Mouse (Mus musculus) spleen, embryonic (tissue): ENCODE measurements around the gene Dner.

ENCODE experiments used
- CTCF ChIA-PET: fragments of 350-600 bp; sonication (Branson Sonifier 250); formaldehyde crosslinking; loops from one replicate; lab custom pipeline; 2022; lab: Charles Lee

The Dner gene

DNA sequence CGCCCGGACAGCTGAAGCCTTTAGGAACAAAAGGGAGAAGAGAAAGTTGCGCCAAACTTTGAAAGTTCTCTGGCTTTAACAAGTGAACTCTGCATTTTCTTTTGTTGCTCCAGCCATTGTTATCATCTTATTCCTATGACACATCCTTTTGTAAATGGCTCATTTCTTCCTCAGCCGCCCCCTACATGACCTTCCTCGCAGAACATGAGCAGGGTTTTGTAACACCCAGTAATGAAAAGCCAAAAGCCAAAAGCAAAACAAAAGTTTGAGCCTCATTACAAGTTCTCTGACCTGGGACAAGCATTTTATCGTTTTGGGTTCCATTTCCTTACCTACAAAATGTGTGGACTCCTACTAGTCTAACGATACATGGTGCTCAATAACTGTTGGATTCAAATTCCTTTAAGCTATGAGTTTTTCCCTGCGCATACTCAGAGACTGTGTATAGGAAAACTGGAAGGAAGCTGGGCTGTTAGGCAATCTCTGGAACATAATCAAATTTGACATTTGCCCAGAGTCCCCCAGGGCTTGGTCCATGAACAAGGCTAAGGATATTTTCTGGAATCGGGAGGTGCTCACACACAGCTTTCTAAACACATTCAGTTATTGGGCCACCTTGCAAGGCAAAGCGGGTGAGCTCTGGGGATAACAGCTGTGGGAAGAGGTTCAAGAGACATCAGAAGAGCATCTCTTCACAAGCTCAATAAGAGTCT, 246.3 kb downstream of the Dner start:
- CTCF ChIA-PET: no interaction called here

DNA sequence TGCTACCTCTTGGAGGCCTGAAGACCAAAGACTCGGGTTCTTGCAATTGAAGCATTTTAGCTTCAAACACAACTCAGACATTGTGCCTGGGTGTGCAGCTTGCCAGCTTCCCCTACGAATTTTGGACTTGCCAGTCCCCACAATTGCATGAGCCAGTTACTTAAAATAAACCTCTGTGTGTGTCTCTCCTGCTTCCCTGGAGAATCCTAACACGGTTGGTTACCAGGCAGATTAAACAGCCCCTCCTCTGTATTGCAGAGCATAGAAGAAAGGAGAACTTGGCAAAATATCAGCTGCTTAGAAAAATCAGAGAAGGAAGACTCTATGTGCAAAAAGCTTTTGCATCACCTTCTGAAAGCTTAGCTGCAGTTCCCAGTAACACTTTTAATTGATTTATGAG, 252.4 kb downstream of the Dner start:
- CTCF ChIA-PET: no interaction called here

DNA sequence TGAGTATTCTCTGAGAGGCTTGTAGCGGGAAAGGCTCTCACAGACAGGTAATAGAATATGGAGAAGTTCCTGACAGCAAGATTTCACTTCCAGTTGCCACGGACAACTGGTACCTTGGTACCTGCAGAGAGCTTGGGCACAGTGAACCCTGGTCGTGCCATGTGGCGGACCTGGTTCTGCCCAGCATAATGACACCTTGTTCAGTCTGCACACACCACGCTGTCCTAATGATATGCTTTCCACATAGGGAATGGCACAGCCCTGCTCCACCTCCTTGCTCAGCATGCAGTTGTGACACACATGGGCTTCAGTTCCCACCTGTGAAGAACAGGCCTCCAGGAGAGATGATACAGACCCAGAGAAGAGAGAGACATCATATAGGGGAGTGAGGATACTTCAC, 253.0 kb downstream of the Dner start:
- CTCF ChIA-PET: no interaction called here

DNA sequence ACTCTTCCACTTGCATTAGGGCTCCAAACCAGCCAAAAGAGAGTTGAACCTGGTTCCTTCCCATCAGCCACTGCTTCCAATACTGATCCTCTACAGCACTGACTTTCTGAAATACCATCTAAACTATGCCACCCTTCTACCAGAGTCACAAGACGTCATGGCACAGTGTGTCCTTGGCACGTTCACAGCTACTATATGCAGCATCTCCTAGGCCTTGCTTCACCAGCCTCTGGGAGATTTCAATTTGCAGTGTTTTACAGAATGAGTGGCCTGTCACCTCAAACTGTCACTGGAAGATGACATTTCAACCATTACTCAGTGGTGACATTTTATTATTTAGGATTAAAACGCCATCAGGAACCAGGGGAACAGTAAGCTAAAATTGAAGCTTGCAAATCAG, 254.6 kb downstream of the Dner start:
- CTCF ChIA-PET: no interaction called here

DNA sequence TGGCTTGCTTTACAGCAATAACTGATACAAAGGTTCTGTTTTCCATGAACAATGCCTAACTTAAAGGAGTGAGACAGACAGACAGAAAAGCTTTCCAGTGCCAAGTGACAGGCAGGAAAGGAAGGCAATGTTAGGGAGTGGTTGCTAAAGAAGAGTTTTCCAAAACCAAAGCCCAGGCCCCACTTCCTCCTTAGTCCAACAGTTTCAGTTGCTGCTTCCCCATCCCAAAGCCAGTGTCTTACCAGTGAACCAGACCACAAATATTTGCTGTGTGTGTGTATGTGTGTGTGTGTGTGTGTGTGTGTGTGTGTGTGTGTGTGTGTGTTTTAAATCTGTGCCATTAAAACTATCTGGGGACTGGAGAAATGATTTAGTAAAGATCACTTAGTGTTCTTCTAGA, 258.5 kb downstream of the Dner start:
- CTCF ChIA-PET: no interaction called here

DNA sequence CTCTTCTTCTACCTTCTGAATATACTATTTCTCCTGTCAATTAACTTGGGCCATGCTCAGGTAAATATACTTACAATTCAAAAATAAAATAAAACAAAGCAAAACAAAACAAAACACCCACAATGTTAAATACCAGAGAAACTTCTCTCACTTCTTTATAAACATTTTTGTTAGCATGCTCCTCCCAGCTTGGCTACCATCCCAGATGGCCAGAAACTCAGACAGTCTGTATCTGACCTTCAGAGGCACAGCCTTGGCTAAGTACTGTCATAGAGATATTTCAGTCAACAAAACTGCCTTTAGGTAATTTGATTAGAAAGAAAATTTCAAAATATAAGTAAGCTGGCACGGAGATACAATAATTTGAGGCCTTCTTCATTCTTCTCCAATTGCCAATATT, 259.7 kb downstream of the Dner start:
- CTCF ChIA-PET: no interaction called here

DNA sequence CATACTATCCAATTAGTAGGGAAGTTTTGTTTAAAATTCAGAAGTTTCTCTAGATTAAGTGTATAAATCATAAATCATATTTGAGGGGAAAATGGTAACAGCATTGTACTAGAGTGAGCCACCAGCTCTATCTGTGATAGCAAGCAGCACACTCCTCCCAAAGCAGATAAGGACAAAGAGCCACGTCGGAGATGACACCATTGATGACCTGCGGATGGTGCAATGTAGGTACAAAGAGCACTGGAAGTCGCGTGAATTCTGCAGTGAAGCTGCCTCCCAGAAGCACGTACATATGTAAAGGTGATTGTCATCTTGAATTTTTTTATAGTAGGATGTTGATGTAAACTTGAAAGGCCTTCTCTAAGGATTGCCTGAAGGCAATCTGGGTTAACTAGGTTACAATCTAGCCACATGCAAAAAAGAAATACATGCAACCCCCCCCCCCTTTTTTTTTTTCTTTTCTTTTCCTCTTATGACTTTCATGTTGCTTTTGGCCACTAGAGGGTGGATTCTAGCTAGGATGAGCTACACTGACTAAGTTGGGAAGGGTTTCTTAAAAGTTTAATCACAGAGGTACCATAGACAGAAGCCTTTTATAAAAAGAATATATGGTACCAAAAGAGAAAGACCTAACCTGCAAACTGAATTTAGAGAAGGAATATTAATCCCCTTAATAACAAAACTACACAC, 262.6 kb downstream of the Dner start:
- CTCF ChIA-PET: no interaction called here

DNA sequence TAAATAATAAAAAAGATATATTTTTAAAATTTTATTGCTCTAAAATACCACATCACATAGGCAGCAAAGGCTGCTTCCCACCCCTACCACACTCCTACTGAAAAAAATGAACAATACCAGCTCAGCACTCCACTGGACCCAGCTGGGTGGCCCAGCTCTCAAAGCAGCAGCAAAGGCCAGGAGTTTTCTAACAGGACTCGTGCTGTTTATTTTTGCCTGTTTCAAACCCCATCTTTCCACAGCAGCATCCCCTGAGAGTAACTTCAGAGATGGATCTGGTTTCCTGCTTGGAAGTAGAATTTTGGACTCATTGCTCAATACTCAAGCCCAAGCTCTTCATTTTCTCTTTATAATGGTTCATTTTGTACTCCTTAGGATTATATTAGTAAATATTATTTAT, 263.7 kb downstream of the Dner start:
- CTCF ChIA-PET: no interaction called here

DNA sequence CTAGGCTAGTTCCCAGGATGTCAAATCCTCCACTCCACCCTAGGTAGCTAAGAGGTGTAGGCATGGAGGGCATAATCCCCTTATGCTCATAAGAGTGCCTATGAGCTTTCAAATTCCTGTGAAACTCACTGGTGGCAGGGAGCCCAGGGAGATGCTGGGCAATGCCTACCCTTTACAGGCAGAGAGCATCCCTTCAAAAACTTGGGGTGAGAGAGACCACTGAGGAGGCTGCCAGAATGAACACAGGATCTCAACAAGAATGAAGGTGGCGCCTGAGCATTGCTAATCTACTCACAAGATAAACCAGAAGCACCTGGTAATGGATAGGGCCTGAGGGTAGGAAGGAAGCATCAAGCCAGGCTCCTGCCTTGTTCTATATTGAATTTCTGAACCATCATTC, 267.7 kb downstream of the Dner start:
- CTCF ChIA-PET: no interaction called here

DNA sequence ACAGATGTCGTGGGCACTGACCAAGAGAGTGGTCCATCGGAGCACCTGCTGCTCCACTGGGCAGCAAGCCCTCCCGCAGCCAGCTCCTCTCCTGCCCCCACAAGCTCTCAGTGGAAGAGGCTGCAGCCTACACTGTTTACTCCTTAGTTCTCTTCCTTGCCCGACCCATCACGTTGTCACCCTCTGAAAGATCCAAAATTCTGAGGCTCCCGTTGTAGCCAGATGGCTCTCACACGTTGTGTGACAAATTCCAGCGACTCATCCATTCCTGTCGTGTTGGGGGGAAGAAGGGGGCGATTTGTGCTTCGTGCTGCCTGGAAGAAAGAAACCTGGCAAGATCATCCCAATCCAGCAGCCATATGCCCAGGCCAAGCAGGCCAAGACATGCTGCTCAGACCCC, 268.3 kb downstream of the Dner start:
- CTCF ChIA-PET: no interaction called here

DNA sequence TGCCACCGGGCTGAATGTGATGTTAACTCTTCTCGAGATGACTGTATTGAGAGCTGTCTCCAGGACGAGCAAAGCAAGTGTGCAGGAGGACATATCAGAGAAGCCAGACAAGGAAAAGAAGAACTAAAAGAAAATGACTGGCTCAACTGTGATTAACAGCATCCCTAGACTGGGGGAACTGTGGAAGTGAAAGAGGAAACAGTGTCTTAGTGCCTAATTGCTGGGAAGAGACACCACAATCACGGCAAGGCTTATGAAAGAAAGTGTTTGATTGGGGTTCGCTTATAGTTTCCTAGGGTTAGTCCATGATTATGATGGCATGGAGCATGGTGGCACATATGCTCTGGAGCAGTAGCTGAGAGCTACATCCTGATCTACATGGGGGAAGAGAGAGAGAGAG, 269.3 kb downstream of the Dner start:
- CTCF ChIA-PET: no interaction called here

DNA sequence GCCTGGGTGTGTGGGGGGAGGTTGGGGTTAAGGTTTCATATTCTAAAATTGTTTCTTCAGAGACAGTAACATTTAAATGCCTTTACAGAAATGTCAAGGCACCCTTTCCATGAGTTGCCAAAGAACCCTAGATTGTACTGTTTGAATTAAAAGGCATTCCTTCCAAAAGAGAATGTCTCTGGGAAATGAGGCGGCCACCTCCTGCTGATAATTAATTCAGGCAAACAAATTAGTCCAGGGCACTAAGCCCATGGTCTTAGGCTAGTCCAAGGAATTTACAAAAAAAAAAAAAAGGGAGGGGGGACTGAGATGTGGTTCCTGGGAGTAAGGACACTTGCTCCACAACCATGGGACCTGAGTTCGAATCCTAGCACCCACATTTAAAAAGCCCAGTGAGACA, 273.1 kb downstream of the Dner start:
- CTCF ChIA-PET: no interaction called here

DNA sequence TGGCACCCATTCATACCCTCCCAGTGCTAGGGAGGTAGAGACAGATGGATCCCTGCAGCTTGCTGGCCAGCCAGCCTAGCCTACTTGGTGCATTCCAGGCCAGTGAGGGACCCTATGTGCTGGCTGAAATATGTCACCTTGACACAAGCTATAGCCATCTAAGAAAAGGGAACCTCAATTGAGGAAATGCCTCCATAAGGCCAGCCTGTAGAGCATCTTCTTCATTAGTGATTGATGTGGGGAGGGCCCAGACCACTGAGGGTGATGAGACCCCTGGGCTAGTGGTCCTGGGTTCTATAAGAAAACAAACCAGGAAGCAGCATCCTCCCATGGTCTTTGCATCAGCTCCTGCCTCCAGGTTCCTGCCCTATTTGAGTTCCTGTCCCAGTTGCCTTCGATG, 274.2 kb downstream of the Dner start:
- CTCF ChIA-PET: no interaction called here

DNA sequence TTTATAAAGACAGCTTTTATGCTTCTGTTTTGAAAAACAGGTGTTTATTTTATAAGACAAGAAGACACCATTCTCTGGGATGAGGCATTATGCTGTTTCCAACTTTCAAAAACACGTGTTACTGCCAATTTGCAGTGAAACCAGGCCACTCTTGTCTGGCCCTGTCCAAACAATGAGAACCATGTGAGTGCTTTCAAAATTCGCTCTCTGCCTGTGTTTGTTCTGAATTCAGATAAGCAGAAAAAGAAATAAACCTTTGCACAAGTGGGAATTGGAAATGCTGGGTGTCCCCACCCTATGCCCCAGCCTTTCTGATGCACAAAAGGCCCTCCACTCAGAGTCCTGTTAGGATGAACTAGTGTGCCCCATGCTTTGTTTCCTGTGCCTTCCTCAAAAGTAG, 276.6 kb downstream of the Dner start:
- CTCF ChIA-PET: no interaction called here

DNA sequence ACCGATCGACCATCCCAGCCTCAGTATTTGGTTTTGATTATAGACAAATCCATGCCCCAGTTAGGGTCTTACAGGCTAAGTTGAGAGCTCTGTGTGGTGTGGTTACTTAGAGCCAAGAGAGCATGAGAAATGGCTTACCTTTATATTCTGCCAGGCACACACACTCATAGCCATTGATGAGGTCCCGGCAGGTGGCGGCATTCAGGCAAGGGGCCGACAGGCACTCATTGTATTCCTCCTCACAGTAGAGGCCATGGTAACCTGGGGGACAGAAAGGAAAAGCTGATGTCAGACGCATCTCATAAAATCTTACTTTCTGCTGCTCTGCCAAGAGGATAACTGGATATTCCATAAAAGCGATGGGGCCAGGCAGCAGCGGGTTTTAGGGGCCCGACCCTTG, 277.5 kb downstream of the Dner start:
- CTCF ChIA-PET: no interaction called here

DNA sequence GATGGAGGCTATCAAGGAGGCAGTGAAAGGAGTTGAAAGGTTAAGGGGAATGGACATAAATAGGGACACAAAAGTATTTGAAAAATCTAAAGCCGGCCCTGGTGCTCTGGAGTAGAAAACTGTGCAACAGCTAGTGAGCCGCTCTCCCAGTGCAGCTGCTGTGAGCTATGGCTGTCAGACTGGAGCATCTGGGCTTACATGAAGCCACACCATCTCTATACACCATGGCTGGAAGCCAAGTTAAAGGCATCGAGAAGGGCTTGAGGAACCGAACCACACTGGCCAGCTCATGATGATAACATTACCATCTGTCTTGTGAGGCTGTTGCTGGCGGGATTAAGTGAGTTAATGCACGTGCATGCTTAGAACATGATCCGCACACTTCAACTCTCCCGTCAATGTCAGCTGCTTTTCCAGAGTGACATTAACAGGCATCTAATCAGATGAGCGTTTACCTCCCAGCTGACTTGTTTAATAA, 278.2 kb downstream of the Dner start:
- CTCF ChIA-PET: no interaction called here

DNA sequence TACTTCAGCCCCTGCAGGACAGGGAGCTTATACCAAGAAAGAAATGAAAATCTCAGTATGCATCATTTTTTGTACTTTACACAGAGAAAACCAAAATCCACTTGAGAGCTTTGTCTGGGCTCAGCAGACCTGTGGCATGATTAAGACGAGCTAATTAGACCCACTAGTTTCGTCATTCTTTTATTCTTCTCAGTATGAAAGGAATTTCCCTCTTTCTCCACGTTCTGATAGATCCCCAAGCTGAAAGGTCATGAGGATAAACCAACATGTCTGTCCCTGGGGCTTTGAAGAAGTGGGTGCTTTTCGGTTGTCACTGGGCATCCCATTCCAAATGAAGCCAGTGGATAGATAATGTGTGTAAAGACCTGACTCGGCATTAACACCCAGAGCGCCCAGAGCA, 278.7 kb downstream of the Dner start:
- CTCF ChIA-PET: no interaction called here

DNA sequence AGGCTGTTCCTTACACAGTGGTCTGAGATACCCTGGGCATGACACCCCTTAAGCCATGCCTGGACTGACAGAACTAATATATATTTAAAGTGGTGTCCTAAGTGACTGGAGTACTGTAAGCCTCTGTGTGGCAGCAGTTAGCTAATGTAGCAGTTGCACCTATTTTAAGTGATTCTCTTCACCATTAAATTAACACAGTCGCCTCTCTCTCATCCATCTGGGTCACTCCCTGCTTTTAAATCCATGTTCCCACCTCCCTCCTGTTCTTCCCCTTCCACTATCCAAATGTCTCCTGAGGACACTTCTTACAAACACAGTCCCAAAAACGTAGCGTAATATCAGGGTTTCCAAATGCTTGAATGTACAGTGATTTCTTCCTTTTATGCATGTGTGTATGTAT, 281.6 kb downstream of the Dner start:
- CTCF ChIA-PET: no interaction called here

DNA sequence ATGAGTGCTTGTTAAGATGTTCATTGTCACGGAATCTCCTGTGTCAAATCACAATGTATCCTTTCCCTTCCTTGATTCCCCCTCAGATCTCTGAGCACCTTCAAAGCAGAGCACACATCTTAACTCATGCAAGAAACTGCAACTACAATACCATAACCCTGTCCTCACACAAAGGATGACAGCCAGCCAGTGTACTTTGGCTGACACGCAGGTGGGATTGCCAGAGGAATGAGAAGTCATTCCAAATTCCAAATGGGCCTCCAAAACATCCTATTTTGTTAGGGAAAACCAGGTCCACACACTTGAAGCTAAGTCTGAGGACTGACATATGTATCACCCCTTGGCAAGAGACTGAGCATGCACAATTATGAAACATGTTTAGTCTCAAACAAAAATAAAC, 286.5 kb downstream of the Dner start:
- CTCF ChIA-PET: no interaction called here

DNA sequence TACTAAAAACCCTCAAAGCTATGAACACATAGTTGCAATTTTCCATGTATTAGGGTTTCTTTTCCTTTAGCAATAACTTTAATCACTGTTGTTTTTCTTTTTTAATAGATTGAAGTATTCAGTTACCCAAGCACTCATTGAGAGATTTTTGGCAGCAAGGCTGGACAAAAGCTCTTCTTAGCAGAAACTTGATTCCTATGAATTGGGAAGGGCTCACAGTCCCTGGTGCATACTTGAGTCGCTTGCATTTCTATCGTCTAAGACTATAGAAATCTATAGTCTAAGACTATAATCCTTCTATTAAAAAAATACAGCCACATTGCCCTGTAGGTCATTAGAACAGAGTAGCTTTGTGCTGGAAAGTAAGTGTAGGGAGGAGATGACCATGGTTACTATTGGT, 287.1 kb downstream of the Dner start:
- CTCF ChIA-PET: no interaction called here

DNA sequence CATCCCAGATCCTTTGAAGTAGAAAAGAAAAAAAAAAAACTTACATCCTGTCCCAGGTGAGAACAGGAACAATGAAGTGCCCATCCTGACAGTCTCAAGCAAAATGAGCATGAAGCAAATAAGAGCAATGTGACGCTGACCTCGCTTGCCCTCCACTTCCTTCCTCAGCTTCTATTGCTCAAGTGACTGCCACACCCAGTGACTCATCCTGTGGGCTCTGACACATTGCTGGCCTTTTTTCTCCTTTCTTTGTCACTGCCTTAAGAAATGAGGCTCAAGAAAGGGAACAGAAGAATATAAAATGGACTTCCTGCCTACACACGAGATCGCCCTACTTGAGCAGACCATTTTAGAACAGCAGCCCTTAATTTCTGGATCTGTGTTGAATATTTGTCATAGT, 289.1 kb downstream of the Dner start:
- CTCF ChIA-PET: no interaction called here

DNA sequence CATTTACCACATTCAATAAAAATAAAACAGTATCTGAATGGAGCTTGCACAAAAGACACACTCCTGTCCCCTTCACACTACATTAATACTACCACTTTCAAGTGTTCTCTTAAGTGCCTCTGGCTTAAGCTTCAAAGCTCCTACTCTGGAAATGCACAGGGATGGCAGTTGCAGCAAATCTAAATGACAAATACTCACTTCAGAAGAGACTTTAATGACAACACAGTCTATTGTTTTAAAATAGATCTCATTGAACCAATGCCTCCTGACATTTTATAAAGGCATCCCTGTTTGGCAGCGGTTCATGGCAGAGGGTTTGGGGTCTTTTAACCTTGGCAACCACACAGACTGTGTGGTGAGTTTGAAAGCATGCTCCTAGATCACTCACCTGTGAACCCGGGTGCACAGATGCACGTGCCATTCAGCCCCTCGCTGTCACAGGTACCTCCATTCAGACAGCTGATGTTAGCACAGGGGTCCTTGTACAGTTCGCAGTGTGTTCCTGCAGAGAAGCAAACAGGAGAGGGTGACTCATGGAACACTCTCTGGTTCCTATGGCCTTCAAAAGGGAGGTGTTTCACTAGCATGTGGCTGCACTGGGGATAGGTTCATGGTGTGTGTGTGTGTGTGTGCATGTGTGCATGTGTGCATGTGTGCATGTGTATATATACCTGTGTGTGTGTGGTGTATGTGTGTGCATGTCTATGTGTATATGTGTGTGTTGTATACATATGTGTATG, 290.3 kb downstream of the Dner start:
- CTCF ChIA-PET: interaction anchor here (0.6 kb wide), 1 partner anchor 38 kb away, joined by 5 read pairs; no protein-coding TSS in a partner anchor

DNA sequence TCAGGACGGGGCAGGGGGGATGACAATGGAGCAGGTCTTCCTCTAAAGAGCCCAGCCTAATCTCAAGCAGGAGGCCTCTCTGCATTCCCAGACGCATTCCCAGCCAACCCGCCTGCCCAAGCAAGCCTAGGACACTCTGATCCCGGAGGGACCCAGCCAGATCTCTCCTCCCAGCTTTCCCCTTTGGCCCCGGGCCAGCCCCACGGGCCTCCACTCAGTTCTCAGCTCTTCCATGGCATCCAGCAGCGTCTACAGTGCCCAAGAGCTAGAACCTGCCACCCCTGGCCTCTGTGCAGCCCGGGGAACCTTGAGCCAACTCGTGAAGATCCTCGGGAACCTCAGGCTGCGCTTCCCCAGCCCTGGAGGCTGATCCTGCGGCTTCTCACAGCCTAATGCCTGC, 291.1 kb downstream of the Dner start:
- CTCF ChIA-PET: no interaction called here
